Mouse (Mus musculus) heart, postnatal 0 days (tissue): ENCODE data around the gene Mtmr10.

ENCODE experiments used
- CTCF ChIP-seq: IDR thresholded peaks from 2 replicates; pipeline ENCODE4 v1.5.1; 2016; ENCODE audit warnings: antibody characterized with exemption, control low read depth, low read depth
- EP300 ChIP-seq: IDR thresholded peaks from 2 replicates; pipeline ENCODE4 v1.6.1; 2016; ENCODE audit warnings: antibody characterized with exemption, low read depth

DNA sequence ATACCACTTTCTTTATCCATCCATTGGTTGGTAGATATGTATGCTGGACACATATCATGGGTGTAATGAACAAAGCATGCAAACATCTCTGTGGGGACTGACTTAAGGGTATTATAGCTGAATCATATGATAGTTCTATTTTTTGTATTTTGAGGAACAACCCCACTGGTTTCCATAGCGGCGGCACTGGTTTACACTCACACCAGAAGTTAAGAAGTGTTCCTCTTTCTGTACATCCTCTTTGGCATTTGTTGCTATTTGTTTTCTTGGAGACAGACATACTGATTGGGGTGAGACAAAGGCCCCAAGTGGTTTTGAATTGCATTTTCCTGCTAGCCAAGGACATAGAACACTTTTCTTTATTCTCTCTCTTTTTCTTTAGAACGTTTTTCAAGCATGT, 7.9 kb upstream of the Mtmr10 start:
- TF ChIP-seq CTCF (no peak), EP300 (no peak)
